Mouse (Mus musculus) midbrain, embryonic 15.5 days (tissue): ENCODE measurements around the gene Celf2. TPM values are rescaled to one million over a fixed set of nuclear protein-coding genes. Genes with fewer than 3 reads are reported as not detected.
"Not testable (repeated sequence)": the region's sequence is repeated elsewhere in the genome, so short reads cannot be mapped to it uniquely, and the experiment has no call there.

ENCODE experiments used
- ATAC-seq: fragments of 200-750 bp; cut with Nextera tagmentation; replicated peaks from 2 replicates; pipeline ENCODE4 v1.8.0; 2017; ENCODE audit warnings: moderate TSS enrichment
- H3K27ac ChIP-seq: fragments of 300-500 bp; sonication (generic); 2 replicates; pipeline ENCODE4 v1.5.1; 2015; ENCODE audit warnings: mild to moderate bottlenecking, inconsistent platforms
- H3K27me3 ChIP-seq: fragments of 300-500 bp; sonication (generic); replicated peaks from 2 replicates; pipeline ENCODE4 v1.6.1; 2015; ENCODE audit warnings: inconsistent platforms
- H3K36me3 ChIP-seq: fragments of 300-500 bp; sonication (generic); replicated peaks from 2 replicates; pipeline ENCODE4 v1.6.1; 2015; ENCODE audit warnings: inconsistent platforms
- H3K4me1 ChIP-seq: fragments of 300-500 bp; sonication (generic); 2 replicates; pipeline ENCODE4 v1.6.1; 2015; ENCODE audit warnings: inconsistent platforms
- H3K4me2 ChIP-seq: fragments of 300-500 bp; sonication (generic); 2 replicates; pipeline ENCODE4 v1.6.1; 2015; ENCODE audit warnings: inconsistent platforms, mild to moderate bottlenecking, moderate library complexity
- H3K4me3 ChIP-seq: fragments of 300-500 bp; sonication (generic); 2 replicates; pipeline ENCODE4 v1.5.1; 2015; ENCODE audit warnings: mild to moderate bottlenecking, inconsistent platforms
- H3K9ac ChIP-seq: fragments of 300-500 bp; sonication (generic); 2 replicates; pipeline ENCODE4 v1.6.1; 2015; ENCODE audit warnings: mild to moderate bottlenecking, inconsistent platforms
- H3K9me3 ChIP-seq: fragments of 300-500 bp; sonication (generic); 2 replicates; pipeline ENCODE4 v1.6.1; 2016; ENCODE audit warnings: inconsistent platforms
- WGBS: fragments of 180-500 bp; shearing (Covaris S2); methylation state at CpG from one replicate; pipeline ENCODE4 v1.1.7; 2015; ENCODE audit warnings: mixed read lengths; 5-methylcytosine and 5-hydroxymethylcytosine counted together
- polyA plus RNA-seq: library from polyadenylated mRNA; unstranded; fragments of >200 nt; fragmentation: Nextera tagmentation; extraction: Ambion mirVana; gene quantifications from 2 replicates; pipeline ENCODE4 v1.2.1, GENCODE M21; 2015

Celf2 gene
- 185 and 190 TPM in 2 replicates for polyA plus RNA-seq

DNA sequence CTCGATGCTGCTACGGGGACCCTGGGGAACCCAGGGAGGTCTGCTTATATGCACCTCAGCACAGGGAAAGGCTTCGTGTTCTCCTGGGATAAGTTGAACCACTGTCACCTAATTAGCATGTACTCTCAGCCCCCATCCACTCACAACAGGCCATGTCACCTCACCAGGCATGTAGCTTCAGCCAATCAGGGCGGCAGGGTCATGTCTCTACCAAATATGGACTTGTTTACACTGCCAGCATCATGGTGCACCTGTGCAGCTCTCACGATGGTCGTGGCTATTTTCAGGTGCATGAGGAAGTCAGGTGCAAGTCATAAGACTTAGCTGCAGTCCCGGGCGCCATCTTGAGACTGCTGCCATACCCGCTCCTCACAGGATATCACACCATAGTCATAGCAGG lies at the start of gene Celf2:
TSS of gene Celf2 (minus strand) at position 101 of the 400 bp plus-strand sequence.
- not testable (repeated sequence) for H3K27ac ChIP-seq, H3K36me3 ChIP-seq, H3K4me1 ChIP-seq, ATAC-seq, H3K27me3 ChIP-seq, H3K9me3 ChIP-seq, H3K9ac ChIP-seq, H3K4me3 ChIP-seq, H3K4me2 ChIP-seq
- WGBS, result 92% methylated on average over 9 of the region's 9 CpGs

DNA sequence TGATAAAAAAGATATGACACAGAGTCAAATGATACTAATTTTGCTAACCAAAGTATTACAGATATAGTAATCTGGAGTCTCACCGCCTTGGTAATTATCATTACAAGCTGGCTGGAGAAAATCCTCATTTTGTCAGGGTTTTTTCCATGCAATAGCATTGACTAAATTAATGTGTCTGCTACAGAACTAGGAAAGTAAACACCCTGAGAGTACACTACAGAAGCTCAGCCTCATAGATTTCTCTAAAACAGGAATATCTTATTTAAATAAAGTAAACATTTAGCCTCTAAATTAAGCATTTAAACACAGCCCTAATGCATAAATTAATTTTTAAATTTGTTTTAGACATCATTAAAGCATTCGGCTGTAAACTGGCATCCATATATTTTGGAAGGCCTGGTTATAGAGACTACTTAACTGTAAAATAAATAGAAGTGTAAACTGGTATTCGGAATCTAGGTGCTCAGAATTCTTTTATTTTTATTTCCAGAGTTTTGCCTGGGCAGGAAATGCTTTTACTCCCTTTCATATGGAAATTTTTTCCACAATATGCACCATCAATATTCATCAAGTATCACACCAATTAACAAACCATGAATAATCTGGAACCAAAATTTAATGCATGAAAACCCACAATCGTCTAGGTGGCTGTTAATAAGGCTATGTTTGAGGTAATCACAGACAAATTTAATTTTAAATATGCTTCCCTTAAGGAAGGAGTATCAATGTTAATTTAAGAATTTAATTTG lies 46.0 kb upstream of the Celf2 start:
- ATAC-seq, result no peak
- H3K9me3 ChIP-seq, result no peaks in the 10 kb centered on the region
- H3K27ac ChIP-seq, result no peak overlapping the region
- no peak overlapping the region for H3K4me3 ChIP-seq
- WGBS, result 55% methylated on average over 4 of the region's 4 CpGs
- H3K27me3 ChIP-seq, result no peaks in the 10 kb centered on the region
- no peaks in the 10 kb centered on the region for H3K4me1 ChIP-seq
- H3K4me2 ChIP-seq, result no peak overlapping the region
- no peaks in the 10 kb centered on the region for H3K36me3 ChIP-seq
- no peak overlapping the region for H3K9ac ChIP-seq

DNA sequence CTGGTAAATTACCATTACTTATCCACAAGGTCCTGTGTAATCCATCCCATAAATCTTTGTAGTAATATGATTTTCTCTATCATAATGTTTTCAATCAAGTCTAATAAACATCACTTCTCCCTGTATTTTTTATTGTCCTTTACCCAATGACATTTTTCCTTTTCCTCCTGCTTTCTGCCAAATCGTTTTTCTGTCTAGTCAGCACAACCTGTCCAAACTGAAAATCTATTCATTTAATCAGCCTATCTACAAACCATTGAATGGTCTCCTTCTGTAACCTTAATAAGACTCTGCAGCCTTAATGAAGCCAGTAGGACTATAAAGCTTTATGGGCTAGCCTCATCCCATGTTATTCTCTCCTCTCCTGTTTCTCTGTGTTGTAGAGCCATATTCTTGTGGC lies 45.2 kb upstream of the Celf2 start:
- WGBS, result 69% methylated on average over 1 of the region's 1 CpGs
- Histone ChIP-seq H3K9me3 (no peaks in the 10 kb centered on the region), H3K27ac (no peak overlapping the region), H3K9ac (no peak overlapping the region), H3K4me3 (no peak overlapping the region), H3K4me1 (no peaks in the 10 kb centered on the region), H3K27me3 (no peaks in the 10 kb centered on the region), H3K36me3 (no peaks in the 10 kb centered on the region), H3K4me2 (no peak overlapping the region)
- no peak for ATAC-seq

DNA sequence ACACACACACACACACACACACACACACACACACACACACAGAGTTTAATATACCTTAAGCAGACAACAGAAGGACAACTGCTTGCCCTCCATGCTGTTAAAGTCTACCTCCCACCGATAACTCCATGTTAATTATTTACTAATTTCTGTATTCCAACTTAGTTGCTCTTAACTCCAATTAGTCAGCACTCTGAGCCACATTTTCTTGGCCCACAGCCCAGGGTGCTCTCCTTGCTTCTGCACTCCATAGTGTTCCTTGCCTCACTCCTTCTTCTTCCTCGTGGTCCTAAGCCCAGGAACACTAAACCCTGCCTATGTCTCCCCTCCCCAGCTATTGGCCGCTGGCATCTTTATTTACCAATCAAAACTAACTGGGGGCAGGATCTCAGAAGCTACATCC lies 43.5 kb upstream of the Celf2 start:
- no peak overlapping the region for H3K9ac ChIP-seq
- H3K27ac ChIP-seq, result no peak overlapping the region
- no peaks in the 10 kb centered on the region for H3K4me1 ChIP-seq
- no peak for ATAC-seq
- WGBS, result 82% methylated on average over 3 of the region's 3 CpGs
- no peaks in the 10 kb centered on the region for H3K36me3 ChIP-seq
- no peak overlapping the region for H3K4me2 ChIP-seq
- H3K27me3 ChIP-seq, result no peaks in the 10 kb centered on the region
- H3K9me3 ChIP-seq, result no peaks in the 10 kb centered on the region
- no peak overlapping the region for H3K4me3 ChIP-seq

DNA sequence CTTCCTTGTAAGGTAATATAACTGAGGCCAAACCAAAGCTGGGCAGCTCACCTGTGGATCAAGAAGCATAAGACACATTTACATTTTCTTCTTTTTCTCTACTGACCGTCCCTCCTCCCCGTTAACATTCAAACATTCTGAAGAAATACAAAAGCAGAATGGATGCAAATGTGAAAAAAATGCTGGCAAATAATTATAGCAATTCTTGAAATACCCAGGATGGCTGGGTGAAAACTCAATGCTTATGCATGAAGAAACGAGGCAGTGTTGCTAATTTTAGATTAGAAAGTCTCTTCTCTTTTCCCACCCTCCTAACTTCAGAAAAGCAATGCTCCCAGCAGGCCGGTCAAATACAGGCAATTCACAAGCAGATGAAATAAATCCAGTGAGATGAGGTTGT lies 39.5 kb upstream of the Celf2 start:
- ATAC-seq, result no peak
- Histone ChIP-seq H3K9me3 (no peaks in the 10 kb centered on the region), H3K4me2 (no peak overlapping the region), H3K27me3 (no peaks in the 10 kb centered on the region), H3K36me3 (no peaks in the 10 kb centered on the region), H3K27ac (no peak overlapping the region), H3K9ac (no peak overlapping the region), H3K4me3 (no peak overlapping the region), H3K4me1 (no peaks in the 10 kb centered on the region)
- 66% methylated on average over 4 of the region's 4 CpGs for WGBS

DNA sequence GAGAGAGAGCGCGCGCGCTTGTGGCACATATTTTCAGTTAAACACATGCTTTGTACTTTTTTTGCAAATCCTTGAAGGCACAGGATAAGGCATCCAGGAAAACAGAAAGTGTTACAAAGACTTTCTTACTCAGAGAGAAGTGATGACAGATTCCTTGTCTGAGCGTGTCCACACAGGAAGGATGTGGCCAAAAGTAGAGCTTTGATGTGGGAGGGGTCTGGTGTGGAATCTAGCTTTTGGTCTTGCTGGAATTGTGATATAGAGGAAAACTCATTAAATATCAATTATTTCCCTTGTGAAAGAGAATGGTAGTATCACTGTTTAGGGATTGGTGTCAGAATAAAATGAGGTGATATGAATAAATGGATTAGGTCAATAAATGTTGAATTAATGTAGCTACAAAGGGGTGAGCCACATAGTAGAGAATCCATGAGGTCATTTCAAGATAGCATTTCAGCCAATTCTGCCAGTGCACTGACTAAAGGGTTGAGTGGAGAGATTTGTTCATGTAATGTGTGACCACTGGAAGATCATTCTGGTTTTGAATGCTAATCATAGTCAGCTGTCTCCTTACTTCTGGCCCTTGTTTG lies 25.3 kb upstream of the Celf2 start:
- H3K4me2 ChIP-seq, result no peak overlapping the region
- no peak overlapping the region for H3K4me3 ChIP-seq
- H3K9me3 ChIP-seq, result no peaks in the 10 kb centered on the region; the same call in 1 of the 2 replicates
- no peaks in the 10 kb centered on the region for H3K27me3 ChIP-seq
- no peak overlapping the region for H3K9ac ChIP-seq
- no peak overlapping the region for H3K27ac ChIP-seq
- H3K36me3 ChIP-seq, result no peaks in the 10 kb centered on the region
- no peak for ATAC-seq
- peaks cover 25% of the 10 kb centered on the region for H3K4me1 ChIP-seq
- WGBS, result 96% methylated on average over 5 of the region's 5 CpGs

DNA sequence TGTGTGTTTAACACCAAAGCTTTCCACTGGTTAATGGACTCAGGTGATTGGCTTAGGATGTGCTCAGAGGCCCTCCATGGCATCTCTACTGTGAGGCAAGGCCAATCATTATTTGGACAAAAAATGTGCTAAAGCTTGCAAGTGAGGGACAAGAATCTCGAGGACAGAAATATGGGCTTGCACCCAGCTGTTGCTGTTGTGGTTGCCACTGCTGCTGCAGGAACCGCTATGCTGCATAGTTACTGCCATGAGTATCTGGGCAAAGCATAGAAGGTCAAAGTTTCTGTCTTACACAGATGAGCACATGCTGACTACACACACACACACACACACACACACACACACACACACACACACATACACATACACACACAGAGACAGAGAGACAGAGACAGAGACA lies 24.8 kb upstream of the Celf2 start:
- Histone ChIP-seq H3K36me3 (no peaks in the 10 kb centered on the region), H3K27ac (no peak overlapping the region), H3K27me3 (no peaks in the 10 kb centered on the region), H3K9me3 (no peaks in the 10 kb centered on the region; the same call in 1 of the 2 replicates), H3K9ac (no peak overlapping the region), H3K4me1 (peaks cover 29% of the 10 kb centered on the region), H3K4me3 (no peak overlapping the region), H3K4me2 (no peak overlapping the region)
- no peak for ATAC-seq
- 85% methylated on average over 2 of the region's 2 CpGs for WGBS

DNA sequence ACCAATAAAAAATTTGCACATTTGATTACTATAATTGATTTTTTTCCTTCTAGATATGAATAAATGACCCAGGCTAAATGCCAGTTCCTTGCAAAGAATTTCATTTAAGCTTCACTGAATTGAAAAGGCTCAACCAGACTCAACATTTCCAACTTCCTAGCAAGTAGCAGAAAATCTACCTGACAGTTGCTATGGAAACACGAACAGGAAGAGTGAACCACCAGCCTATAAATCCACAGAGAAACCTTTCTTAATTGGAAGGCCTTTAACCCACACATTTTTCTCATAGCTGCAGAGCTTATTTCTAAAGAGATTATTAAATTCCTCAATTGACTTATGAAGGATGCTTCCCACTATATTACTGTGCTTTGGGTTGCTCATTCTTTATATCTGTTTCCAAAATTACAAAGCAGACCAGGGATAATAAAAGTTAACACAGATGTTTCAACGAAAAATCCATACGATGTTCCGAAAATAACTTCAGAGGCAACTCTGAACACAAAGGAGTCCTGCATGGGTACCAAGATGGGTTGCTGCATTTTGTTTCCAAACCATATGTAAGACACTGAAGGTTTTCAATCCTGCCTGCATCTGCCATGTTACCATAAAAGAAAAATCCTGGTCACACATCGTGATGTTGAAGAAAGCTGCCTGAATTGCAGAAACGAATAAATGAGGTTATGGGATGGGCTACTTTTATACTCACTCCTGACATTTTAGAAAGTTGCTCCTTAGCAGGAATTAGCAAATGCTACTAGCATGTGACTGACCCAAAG lies 22.0 kb upstream of the Celf2 start:
- no peaks in the 10 kb centered on the region for H3K36me3 ChIP-seq
- H3K4me3 ChIP-seq, result no peak overlapping the region
- H3K9me3 ChIP-seq, result no peaks in the 10 kb centered on the region
- H3K4me1 ChIP-seq, result peaks cover 36% of the 10 kb centered on the region
- WGBS, result 33% methylated on average over 6 of the region's 6 CpGs
- ATAC-seq, result peak; percentile 75
- H3K27ac ChIP-seq, result peak overlapping the region; percentile 81
- H3K9ac ChIP-seq, result no peak overlapping the region
- H3K27me3 ChIP-seq, result no peaks in the 10 kb centered on the region
- peak overlapping the region; percentile 3; the same call in 1 of the 2 replicates for H3K4me2 ChIP-seq

DNA sequence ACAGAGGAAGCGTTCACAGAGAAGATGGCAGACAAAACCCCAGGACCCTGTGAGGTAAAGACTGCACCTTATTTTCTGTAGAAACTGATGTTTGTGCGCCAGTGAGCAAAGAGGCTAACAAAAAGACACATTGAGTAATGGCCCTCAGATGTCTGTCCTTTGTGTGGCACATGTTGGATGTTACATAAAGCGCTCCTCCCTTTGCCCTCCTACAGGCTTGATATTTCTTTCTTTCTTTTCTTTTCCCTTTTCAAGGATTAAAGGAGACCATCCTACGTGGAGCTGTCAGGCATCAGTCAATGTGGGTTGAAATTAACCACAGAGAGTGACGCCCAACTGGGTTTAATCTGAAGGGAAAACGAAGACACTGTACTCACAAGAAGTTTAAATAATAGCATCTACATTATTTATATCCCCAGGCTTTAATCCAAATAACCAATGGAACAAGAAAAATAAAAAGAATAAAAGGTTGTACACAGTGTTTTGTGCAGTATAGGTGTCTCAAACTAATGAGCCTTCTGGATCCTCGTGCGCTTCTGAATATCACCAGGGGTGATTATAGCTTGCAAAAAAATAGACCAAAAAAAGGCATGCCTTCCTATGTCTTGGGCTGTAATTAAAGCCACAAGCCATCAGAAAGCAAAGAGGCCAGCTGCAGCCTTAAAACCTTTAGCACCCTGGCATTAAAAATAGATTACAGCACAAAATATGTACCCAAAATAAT lies 21.3 kb upstream of the Celf2 start:
- Histone ChIP-seq H3K9me3 (no peaks in the 10 kb centered on the region), H3K9ac (no peak overlapping the region), H3K4me2 (peak overlapping the region; percentile 3; the same call in 1 of the 2 replicates), H3K27me3 (no peaks in the 10 kb centered on the region), H3K36me3 (no peaks in the 10 kb centered on the region), H3K4me1 (peaks cover 37% of the 10 kb centered on the region), H3K27ac (peak overlapping the region; percentile 81), H3K4me3 (no peak overlapping the region)
- WGBS, result 17% methylated on average over 8 of the region's 8 CpGs
- peak; percentile 62 for ATAC-seq

DNA sequence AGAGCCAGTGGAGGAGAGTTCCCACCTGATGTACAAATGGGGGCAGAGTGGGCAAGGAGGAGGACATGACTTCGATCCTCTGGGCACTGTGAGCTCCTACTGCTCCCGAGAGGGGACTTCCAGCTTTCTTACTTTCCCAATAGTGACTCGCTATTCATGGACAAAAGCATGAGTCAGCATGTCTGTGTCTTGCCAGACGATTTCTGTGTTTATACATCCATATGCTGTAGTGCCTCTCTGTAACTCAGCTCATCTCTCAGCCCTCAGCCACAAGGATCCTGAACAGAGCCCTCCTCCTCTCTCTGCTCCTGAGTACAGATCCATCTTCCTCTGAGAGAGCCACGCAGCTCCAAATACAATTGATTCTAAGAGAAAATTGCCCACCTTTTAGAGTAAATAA lies 20.3 kb upstream of the Celf2 start:
- no peak for ATAC-seq
- no peaks in the 10 kb centered on the region for H3K27me3 ChIP-seq
- no peaks in the 10 kb centered on the region for H3K36me3 ChIP-seq
- peaks cover 37% of the 10 kb centered on the region for H3K4me1 ChIP-seq
- H3K9me3 ChIP-seq, result no peaks in the 10 kb centered on the region
- H3K9ac ChIP-seq, result no peak overlapping the region
- WGBS, result 48% methylated on average over 5 of the region's 5 CpGs
- no peak overlapping the region for H3K4me3 ChIP-seq
- H3K27ac ChIP-seq, result peak overlapping the region; percentile 81
- H3K4me2 ChIP-seq, result no peak overlapping the region

DNA sequence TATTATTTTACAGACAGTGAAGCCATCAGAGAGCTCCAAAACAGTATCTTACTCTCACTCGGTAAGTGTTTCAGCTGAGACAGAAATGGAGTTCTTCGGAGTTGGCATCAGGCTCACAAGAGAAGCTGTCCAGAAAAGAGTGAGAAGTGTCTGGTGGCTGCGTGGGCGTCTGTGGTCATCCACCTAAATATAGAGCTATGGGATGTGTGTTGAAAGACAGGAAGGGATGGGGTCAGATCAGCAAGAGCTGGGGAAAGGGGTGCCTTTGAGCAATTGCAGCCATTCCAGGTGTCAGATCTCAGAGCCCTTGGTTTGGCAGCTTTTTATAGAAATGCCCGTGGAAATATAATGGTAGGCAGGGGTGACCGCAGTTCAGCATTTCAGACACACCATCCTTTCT lies 17.3 kb upstream of the Celf2 start:
- WGBS, result 28% methylated on average over 6 of the region's 6 CpGs
- no peak overlapping the region for H3K9ac ChIP-seq
- H3K9me3 ChIP-seq, result no peaks in the 10 kb centered on the region
- peaks cover 30% of the 10 kb centered on the region for H3K4me1 ChIP-seq
- no peaks in the 10 kb centered on the region for H3K36me3 ChIP-seq
- no peaks in the 10 kb centered on the region for H3K27me3 ChIP-seq
- H3K27ac ChIP-seq, result peak overlapping the region; percentile 52
- H3K4me3 ChIP-seq, result no peak overlapping the region
- ATAC-seq, result peak; percentile 35
- H3K4me2 ChIP-seq, result no peak overlapping the region

DNA sequence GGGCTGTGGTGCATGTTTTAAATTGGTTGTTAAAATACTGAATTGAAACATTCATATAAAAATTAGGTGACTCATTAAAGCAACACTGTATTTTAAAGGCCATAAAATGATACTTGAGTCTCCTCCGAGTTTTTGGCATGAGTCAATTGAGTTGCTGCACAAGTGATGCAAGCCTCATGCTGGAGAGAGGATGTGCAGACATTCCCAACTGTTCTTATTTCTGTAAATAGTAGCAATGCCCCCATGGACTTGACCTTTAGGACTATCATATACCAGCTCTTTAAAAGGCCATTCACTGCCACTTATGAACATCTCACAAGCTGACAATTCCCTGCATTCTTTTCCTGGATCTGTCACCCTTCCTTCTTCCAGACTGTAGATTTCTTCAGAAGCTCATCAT lies 10.1 kb upstream of the Celf2 start:
- Histone ChIP-seq H3K9ac (no peak overlapping the region), H3K36me3 (no peaks in the 10 kb centered on the region), H3K27me3 (no peaks in the 10 kb centered on the region), H3K4me2 (no peak overlapping the region), H3K27ac (no peak overlapping the region), H3K4me3 (no peak overlapping the region), H3K9me3 (no peaks in the 10 kb centered on the region), H3K4me1 (no peaks in the 10 kb centered on the region)
- WGBS, result 90% methylated on average over 1 of the region's 1 CpGs
- no peak for ATAC-seq
